Mouse (Mus musculus): ENCODE measurements around the gene Smc3. TPM values are rescaled to one million over a fixed set of nuclear protein-coding genes. Genes with fewer than 3 reads are reported as not detected.
A peak's percentile ranks its signal among the peaks of the same experiment; 100 is the strongest.
"Not testable (repeated sequence)": the region's sequence is repeated elsewhere in the genome, so short reads cannot be mapped to it uniquely, and the experiment has no call there.

Smc3 gene
- polyA plus RNA-seq, 1 experiment from 2014 or later, result 87.4 TPM

DNA sequence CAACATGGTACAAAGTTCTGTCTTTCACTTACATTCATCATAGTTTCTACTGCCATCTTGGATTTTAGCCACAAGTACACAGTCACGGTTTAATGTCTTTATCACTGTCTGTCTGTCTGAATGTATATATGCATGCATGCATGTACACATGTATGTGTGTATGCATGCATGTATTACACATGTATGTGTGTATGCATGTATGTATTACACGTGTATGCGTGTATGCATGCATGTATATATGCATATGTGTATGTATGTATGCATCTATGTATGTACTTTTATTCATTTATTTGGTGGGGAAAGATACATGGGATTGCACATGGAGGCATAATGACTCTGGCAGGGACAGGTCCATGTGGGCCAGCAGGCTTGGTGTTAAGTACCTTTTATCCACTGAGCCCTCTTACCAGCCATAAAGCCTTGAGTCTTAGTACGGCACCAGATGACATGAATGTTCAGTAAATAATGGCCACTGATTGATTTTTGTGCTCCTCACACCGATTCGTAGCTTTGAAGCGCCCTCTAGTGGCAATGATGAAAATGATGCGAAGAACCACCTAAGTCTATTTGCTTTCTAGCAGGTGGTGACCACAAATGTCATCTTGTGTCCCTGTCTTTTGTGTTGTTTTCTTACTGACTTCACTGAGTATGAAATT, 21.5 kb upstream of the Smc3 start:
- H3K27ac ChIP-seq, result no peak overlapping the region
- H3K4me3 ChIP-seq, result no peak overlapping the region
- H3K4me2 ChIP-seq, result no peak overlapping the region
- H3K36me3 ChIP-seq (ENCODE audit: poor library complexity, severe bottlenecking), result no peaks in the 10 kb centered on the region
- H3K9ac ChIP-seq, result 0 out of 2 replicates have a peak overlapping the region, but pooled peaks have one; percentile 16
- peaks cover 4% of the 10 kb centered on the region for H3K4me1 ChIP-seq
- H3K9me3 ChIP-seq (replicated peaks), result no peaks in the 10 kb centered on the region
- no peaks in the 10 kb centered on the region for H3K27me3 ChIP-seq
- peak; percentile 71 for ATAC-seq
- WGBS, result 14% methylated on average over 8 of the region's 8 CpGs

DNA sequence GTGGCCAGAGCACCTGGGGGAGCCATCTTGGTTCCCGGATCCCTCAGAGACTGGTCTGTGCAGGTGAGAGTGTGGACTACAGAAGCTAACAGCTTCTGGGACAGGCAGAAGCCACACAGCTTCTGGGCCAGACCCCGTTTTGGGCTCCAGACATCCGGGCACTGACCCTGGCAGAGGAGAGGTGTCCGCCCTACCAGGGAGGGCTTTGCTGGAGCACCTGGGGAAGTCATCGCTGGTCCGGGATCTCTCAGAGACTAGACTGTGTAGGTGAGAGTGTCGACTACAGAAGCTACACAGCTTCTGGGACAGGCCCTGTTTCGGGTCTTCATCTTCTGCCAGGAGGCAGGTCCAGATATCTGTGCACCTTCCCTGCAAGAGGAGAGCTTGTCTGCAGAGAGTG, 19.9 kb upstream of the Smc3 start:
- 88% methylated on average over 8 of the region's 8 CpGs for WGBS
- ATAC-seq, result not testable (repeated sequence)

DNA sequence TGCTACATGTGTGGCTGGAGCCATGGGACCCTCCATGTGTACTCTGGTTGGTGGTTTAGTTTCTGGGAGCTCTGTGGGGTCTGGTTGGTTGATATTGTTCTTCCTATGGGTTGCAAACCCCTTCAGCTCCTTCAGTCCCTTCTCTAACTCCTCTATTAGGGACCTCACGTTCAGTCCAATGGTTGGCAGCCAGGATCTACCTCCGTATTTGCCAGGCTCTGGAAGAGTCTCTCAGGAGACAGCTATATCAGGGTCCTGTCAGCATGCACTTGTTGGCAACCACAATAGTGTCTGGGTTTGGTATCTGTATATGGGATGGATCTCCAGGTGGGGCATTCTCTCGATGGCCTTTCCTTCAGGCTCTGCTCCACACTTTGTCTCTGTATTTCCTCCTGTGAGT, 12.5 kb upstream of the Smc3 start:
- not testable (repeated sequence) for H3K36me3 ChIP-seq (ENCODE audit: poor library complexity, severe bottlenecking); H3K4me3 ChIP-seq; H3K27me3 ChIP-seq; H3K27ac ChIP-seq; H3K9ac ChIP-seq; H3K4me2 ChIP-seq; ATAC-seq; H3K4me1 ChIP-seq
- peaks cover 24% of the 10 kb centered on the region for H3K9me3 ChIP-seq (replicated peaks)
- 95% methylated on average over 3 of the region's 3 CpGs for WGBS

More for the DNA sequence above, 19.9 kb upstream of the Smc3 start:
- H3K9me3 ChIP-seq (replicated peaks), result peaks cover 13% of the 10 kb centered on the region
- not testable (repeated sequence) for H3K4me3 ChIP-seq; H3K27me3 ChIP-seq; H3K9ac ChIP-seq; H3K36me3 ChIP-seq (ENCODE audit: poor library complexity, severe bottlenecking); H3K27ac ChIP-seq; H3K4me1 ChIP-seq; H3K4me2 ChIP-seq

DNA sequence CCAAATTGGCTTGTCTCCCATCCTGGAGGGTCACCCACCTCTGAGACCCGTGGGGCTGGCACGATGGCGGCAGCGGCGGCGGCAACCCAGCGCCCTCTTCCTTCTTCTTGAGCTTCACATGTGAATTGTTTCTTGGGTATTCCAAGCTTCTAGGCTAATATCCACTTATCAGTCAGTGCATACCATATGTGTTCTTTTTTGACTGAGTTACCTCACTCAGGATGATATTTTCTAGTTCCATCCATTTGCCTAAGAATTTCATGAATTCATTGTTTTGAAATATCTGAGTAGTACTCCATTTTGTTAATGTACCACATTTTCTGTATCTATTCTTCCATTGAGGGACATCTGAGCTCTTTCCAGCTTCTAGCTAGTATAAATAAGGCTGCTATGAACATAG, 11.2 kb upstream of the Smc3 start, which contains the start of gene Nutf2-ps1:
Nutf2-ps1 (minus strand) TSS at position 101 of the 400 bp plus-strand sequence.
- whole genome bisulfite sequencing, result 94% methylated on average over 7 of the region's 7 CpGs
- H3K9ac ChIP-seq, ATAC-seq: not testable (repeated sequence)

DNA sequence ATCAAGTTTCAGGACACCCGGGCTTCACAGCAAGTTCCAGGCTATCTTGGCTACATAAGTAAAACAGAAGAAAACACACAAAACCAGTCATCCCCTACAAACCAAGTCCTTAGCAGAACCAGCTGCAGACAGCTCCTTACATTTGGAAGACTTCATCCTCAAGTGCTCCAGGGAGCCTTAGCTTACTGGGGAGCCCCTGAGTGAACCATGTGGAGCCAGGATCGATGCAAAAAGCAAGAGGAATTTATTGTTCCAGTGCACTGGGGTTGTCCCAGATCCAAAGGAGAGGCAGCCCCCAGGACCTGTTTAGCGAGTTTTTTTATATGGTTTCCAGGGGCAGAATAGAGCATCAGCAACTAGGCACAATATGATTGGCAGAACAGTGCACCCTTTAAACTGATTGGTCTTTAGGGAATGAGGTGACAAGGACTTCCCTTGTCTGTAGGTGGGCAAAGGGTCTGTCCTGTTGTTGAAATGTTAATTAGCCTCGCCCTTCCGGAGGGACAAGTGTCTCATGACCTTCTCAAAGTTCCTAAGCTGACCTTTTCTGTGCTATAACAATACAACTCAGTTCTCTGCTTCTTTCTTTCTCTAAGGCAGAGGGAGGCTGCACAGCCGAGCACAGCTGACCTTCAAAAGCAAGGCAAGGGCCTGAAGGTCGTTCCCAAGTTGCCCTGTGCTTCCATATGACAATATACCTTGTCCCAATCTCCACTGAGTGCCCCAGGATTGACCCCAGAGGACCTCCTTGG, 3.3 kb upstream of the Smc3 start:
- no peaks in the 10 kb centered on the region for H3K36me3 ChIP-seq (ENCODE audit: poor library complexity, severe bottlenecking)
- H3K27me3 ChIP-seq, result no peaks in the 10 kb centered on the region
- no peaks in the 10 kb centered on the region for H3K9me3 ChIP-seq (replicated peaks)
- H3K4me2 ChIP-seq, result no peak overlapping the region
- whole genome bisulfite sequencing, result 59% methylated on average over 7 of the region's 7 CpGs
- H3K4me1 ChIP-seq, result peaks cover 9% of the 10 kb centered on the region
- no peak overlapping the region for H3K4me3 ChIP-seq
- no peak overlapping the region for H3K27ac ChIP-seq
- no peak for ATAC-seq
- no peak overlapping the region for H3K9ac ChIP-seq

More for the DNA sequence above, 11.2 kb upstream of the Smc3 start, which contains the start of gene Nutf2-ps1:
- not testable (repeated sequence) for H3K4me2 ChIP-seq; H3K4me3 ChIP-seq; H3K27me3 ChIP-seq; H3K4me1 ChIP-seq; H3K36me3 ChIP-seq (ENCODE audit: poor library complexity, severe bottlenecking); H3K27ac ChIP-seq
- peaks cover 24% of the 10 kb centered on the region for H3K9me3 ChIP-seq (replicated peaks)

DNA sequence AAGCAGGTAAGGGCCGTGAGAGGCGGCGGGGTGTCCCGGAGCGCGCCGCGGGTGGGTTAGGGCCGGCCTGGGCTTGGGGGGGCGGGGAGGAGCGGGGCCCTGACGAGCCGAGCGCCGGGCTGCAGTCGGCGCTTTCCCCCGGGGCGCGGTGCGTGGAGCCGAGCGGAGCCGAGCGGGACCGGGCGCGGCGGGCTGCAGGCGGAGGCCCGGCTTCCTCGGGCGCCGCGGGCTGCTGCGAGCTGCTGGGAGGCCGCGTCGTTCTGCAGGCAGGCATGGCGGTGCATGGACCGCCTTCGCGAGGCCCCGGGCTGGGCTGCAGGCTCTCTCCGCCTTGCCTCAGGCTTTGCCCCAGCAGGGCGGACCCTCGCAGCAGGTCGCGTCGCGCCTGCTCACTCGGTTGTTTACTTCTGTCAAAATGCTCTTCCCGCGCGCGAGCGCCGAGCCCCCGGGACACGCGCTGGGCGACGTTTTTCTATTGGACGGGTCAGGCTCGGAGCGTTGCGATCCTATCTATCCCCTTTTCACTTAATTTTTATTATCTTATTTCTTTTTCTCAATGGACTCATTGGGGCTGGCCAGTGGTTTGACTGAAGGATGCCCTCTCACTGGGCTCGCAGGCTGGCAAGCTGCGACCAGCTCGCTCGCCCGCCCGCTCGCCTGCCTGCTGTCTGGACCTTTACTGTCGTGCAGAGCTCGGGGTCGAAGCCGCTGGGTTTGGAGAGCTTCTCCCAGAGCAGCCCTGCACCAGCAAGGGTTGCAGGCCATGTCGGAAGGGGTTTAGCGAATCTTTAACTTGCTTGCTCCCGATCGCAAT, 558 bp downstream of the Smc3 start:
- peak overlapping the region; percentile 97 for H3K27ac ChIP-seq
- peaks cover 25% of the 10 kb centered on the region for H3K36me3 ChIP-seq (ENCODE audit: poor library complexity, severe bottlenecking)
- under 1% methylated on average over 65 of the region's 82 CpGs for WGBS
- peak; percentile 65 for ATAC-seq
- no peaks in the 10 kb centered on the region for H3K27me3 ChIP-seq
- peaks cover 23% of the 10 kb centered on the region for H3K4me1 ChIP-seq
- H3K9ac ChIP-seq, result peak overlapping the region; percentile 96
- no peaks in the 10 kb centered on the region for H3K9me3 ChIP-seq (replicated peaks)
- peak overlapping the region; percentile 98 for H3K4me3 ChIP-seq
- peak overlapping the region; percentile 97 for H3K4me2 ChIP-seq

DNA sequence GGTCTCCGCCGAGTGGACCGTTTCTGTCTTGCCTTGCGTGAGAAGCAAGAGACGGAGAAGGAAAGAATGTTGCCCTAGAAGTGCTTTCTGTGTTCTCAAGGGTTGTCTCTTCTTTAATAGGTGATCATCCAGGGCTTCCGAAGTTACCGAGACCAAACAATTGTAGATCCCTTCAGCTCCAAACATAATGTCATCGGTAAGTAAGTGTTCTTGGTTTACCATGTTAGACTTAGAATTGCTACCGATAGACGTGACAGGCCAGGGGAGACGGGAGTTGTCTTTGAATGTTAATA, 1.1 kb downstream of the Smc3 start:
- Histone ChIP-seq H3K4me2 (peak overlapping the region; percentile 97), H3K27me3 (no peaks in the 10 kb centered on the region), H3K9me3 (replicated peaks) (no peaks in the 10 kb centered on the region), H3K4me1 (peaks cover 23% of the 10 kb centered on the region), H3K9ac (peak overlapping the region; percentile 96), H3K4me3 (peak overlapping the region; percentile 98), H3K36me3 (ENCODE audit: poor library complexity, severe bottlenecking) (peaks cover 28% of the 10 kb centered on the region), H3K27ac (no peak overlapping the region)
- ATAC-seq, result no peak
- 11% methylated on average over 11 of the region's 11 CpGs for WGBS

DNA sequence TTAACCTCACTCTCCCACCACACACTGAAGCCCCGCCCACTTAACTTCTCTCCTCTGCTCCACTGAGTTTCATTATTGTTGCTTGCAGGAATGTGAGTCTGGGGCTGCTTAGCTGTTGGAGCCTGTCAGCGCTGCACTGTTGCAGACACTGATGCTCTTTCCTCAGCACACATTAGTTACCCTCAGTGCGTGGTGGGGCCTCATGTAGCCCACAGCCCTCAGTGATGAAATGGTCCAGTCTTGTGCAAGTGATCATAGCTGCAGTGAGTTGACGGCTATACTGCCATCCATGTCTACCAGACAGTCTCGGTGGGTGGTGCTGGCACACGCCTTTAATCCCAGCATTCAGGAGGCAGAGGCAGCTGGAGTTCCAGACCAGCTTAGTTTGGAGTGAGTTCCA, 8.7 kb downstream of the Smc3 start:
- Histone ChIP-seq H3K27me3 (no peaks in the 10 kb centered on the region), H3K27ac (no peak overlapping the region), H3K36me3 (ENCODE audit: poor library complexity, severe bottlenecking) (peaks cover 38% of the 10 kb centered on the region), H3K4me3 (no peak overlapping the region), H3K9me3 (replicated peaks) (no peaks in the 10 kb centered on the region), H3K4me1 (peaks cover 5% of the 10 kb centered on the region; the same call in 1 of the 2 replicates), H3K9ac (no peak overlapping the region), H3K4me2 (no peak overlapping the region)
- ATAC-seq, result peak; percentile 57; the same call in 1 of the 2 replicates
- WGBS, result 40% methylated on average over 6 of the region's 6 CpGs

DNA sequence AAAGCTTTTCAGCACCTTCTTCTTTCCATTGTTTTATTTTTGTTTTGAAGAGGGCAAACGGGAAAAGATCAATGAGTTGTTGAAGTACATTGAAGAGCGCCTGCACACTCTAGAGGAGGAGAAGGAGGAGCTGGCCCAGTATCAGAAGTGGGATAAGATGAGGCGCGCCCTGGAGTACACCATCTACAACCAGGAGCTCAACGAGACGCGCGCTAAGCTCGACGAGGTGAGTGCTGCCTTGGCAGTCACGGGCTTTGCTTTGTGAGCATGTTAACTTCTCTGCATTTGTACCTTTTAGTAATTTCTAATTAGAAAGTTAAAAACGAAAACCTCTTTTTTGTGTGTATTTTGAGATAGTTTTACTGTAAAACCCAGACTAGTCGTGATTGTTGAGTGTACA, 21.5 kb downstream of the Smc3 start:
- Histone ChIP-seq H3K27ac (no peak overlapping the region), H3K9me3 (replicated peaks) (no peaks in the 10 kb centered on the region), H3K4me3 (no peak overlapping the region), H3K9ac (no peak overlapping the region), H3K27me3 (no peaks in the 10 kb centered on the region), H3K4me2 (no peak overlapping the region), H3K4me1 (no peaks in the 10 kb centered on the region), H3K36me3 (ENCODE audit: poor library complexity, severe bottlenecking) (peaks cover 85% of the 10 kb centered on the region)
- no peak for ATAC-seq
- WGBS, result 90% methylated on average over 13 of the region's 13 CpGs

DNA sequence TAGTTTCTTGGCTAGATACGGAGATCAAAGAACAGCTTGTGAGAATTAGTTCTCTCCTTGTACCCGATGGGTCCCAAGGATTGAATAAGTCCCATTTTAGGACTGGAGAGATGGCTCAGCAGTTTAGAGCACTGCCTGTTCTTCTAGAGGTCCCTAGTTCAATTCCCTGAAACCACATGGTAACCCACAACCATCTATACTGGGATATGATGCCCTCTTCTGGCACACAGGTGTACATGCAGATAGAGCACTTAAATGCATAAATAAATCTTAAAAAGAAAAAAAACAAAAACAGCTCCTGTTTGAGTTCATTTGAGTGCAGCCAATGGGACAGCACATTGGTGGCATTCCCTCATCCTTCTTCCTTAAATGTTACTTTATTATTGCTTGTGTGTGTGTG, 37.8 kb downstream of the Smc3 start:
- ATAC-seq, result no peak
- Histone ChIP-seq H3K9ac (no peak overlapping the region), H3K4me2 (no peak overlapping the region), H3K4me1 (no peaks in the 10 kb centered on the region), H3K4me3 (no peak overlapping the region), H3K36me3 (ENCODE audit: poor library complexity, severe bottlenecking) (peaks cover 83% of the 10 kb centered on the region), H3K9me3 (replicated peaks) (no peaks in the 10 kb centered on the region), H3K27ac (no peak overlapping the region), H3K27me3 (no peaks in the 10 kb centered on the region)
- 90% methylated on average over 2 of the region's 2 CpGs for WGBS

DNA sequence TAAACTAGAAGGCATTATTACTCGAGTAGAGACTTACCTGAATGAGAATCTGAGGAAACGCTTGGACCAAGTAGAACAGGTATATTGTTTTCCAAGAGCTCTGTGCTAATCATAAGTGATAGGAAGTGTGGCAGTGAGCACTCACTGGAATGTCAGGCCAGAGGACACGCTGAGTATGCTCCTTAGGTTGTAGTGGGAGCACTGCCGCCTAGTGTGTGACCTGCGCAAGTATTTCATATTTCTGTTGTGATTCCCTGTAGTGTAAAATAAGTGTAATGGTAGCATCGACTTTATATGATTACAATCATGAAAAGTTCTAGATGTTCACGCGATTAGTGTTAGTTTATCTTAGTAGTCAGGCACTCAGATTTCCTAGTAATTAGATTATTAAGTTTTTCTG, 38.5 kb downstream of the Smc3 start:
- Histone ChIP-seq H3K27me3 (no peaks in the 10 kb centered on the region), H3K4me1 (no peaks in the 10 kb centered on the region), H3K4me3 (no peak overlapping the region), H3K9ac (no peak overlapping the region), H3K27ac (no peak overlapping the region), H3K4me2 (no peak overlapping the region), H3K36me3 (ENCODE audit: poor library complexity, severe bottlenecking) (peaks cover 83% of the 10 kb centered on the region), H3K9me3 (replicated peaks) (no peaks in the 10 kb centered on the region)
- no peak for ATAC-seq
- WGBS, result 89% methylated on average over 8 of the region's 8 CpGs

DNA sequence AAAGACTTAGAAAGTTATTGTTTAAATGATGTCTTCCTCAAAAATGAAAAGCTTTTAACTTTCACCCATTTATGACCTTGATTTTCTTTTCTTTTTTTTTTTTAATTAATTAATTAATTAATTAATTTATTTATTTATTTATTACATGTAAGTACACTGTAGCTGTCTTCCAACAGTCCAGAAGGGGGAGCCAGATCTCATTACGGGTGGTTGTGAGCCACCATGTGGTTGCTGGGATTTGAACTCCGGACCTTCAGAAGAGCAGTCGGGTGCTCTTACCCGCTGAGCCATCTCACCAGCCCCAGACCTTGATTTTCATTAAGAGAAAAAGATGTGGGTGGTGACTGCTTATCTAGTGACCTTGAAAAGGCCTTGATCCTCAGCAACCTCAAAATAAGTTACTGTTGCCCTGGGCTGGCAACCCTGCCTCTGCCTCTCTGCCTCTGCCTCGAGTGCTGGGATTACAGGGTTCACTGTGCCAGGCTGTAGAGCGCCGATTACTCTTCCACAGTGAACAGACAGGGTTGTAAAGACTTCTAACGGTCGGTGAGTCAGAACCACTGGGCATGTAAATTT, 43.9 kb downstream of the Smc3 start:
- Histone ChIP-seq H3K9ac (no peak overlapping the region), H3K36me3 (ENCODE audit: poor library complexity, severe bottlenecking) (peaks cover 75% of the 10 kb centered on the region), H3K27ac (no peak overlapping the region), H3K27me3 (no peaks in the 10 kb centered on the region), H3K4me2 (no peak overlapping the region), H3K4me3 (no peak overlapping the region), H3K4me1 (peaks cover 3% of the 10 kb centered on the region), H3K9me3 (replicated peaks) (no peaks in the 10 kb centered on the region)
- WGBS, result 90% methylated on average over 9 of the region's 9 CpGs
- no peak for ATAC-seq
